25 mouse cellular contexts compared by ENCODE assay signal in genomic region chr14:86360423-86361059, GRCm38 (mm10).
DNase-seq lines count a peak whose midpoint lies in the region; ATAC-seq and TF ChIP-seq lines count a peak whose summit lies in the region.
"Had no signal": no experiment of that assay in that cellular context is flagged by ENCODE, and none has a peak within 500 bp of the region (broad histone marks: within the 10 kb centered on the region; RNA-seq: fewer than 3 reads in every experiment).

No protein-coding gene starts in this region.

- H3K36me3 ChIP-seq in hindbrain, embryonic 14.5 days (replicated peaks; ENCODE audit: control insufficient read depth, insufficient read depth): no peaks in the 10 kb centered on the region
- H3K36me3 ChIP-seq in hindbrain, embryonic 10.5 days: no peaks in the 10 kb centered on the region
- H3K36me3 ChIP-seq in midbrain, embryonic 16.5 days (ENCODE audit: control insufficient read depth, insufficient read depth, low read length): no peaks in the 10 kb centered on the region
- H3K36me3 ChIP-seq in kidney, adult 2 months (ENCODE audit: control insufficient read depth, insufficient read depth, low read length): no peaks in the 10 kb centered on the region
- H3K36me3 ChIP-seq: embryonic facial prominence, embryonic 15.5 days; intestine, embryonic 15.5 days; limb, embryonic 10.5 days; liver, embryonic 15.5 days; lung, embryonic 15.5 days had no signal

- no peak overlapping the region for H3K9ac ChIP-seq in hindbrain, embryonic 14.5 days
- no peak overlapping the region for H3K9ac ChIP-seq in midbrain, embryonic 16.5 days (ENCODE audit: low read depth, low read length)
- H3K9ac ChIP-seq: embryonic facial prominence, embryonic 15.5 days; intestine, embryonic 15.5 days; liver, embryonic 15.5 days; lung, embryonic 15.5 days had no signal

- 17% methylated on average over 7 of the region's 7 CpGs for WGBS in hindbrain, embryonic 14.5 days
- 41% methylated on average over 7 of the region's 7 CpGs for whole genome bisulfite sequencing in hindbrain, embryonic 10.5 days
- 20% methylated on average over 7 of the region's 7 CpGs for WGBS in midbrain, embryonic 16.5 days
- WGBS in kidney, adult 2 months: 38% methylated on average over 7 of the region's 7 CpGs

- H3K4me3 ChIP-seq in hindbrain, embryonic 14.5 days (replicated peaks; ENCODE audit: low read length): no peak overlapping the region
- no peak overlapping the region for H3K4me3 ChIP-seq in hindbrain, embryonic 10.5 days
- no peak overlapping the region for H3K4me3 ChIP-seq in midbrain, embryonic 16.5 days (ENCODE audit: low read depth, low read length)
- no peak overlapping the region for H3K4me3 ChIP-seq in kidney, adult 2 months (ENCODE audit: insufficient read depth, low read depth, low read length)
- H3K4me3 ChIP-seq: embryonic facial prominence, embryonic 15.5 days; intestine, embryonic 15.5 days; layer of hippocampus, adult 2 months; limb, embryonic 10.5 days; liver, embryonic 15.5 days; lung, embryonic 15.5 days had no signal

- H3K27ac ChIP-seq in hindbrain, embryonic 14.5 days: peak overlapping the region; percentile 33; the same call in 1 of the 2 replicates
- no peak overlapping the region for H3K27ac ChIP-seq in hindbrain, embryonic 10.5 days
- peak overlapping the region; percentile 29; the same call in 1 of the 2 replicates for H3K27ac ChIP-seq in midbrain, embryonic 16.5 days (ENCODE audit: low read length)
- no peak overlapping the region for H3K27ac ChIP-seq in kidney, adult 2 months (ENCODE audit: insufficient read depth, low read depth, low read length)
- H3K27ac ChIP-seq: embryonic facial prominence, embryonic 15.5 days; intestine, embryonic 15.5 days; layer of hippocampus, adult 2 months; limb, embryonic 10.5 days; liver, embryonic 15.5 days; lung, embryonic 15.5 days; stomach, postnatal 0 days had no signal

- peak; percentile 8 for DNase-seq in embryo, embryonic 11 days
- DNase-seq in embryo, embryonic 10 days (ENCODE audit: low spot score): no peak
- DNase-seq in hindbrain, embryonic 14.5 days (ENCODE audit: low spot score): peak; percentile 35
- DNase-seq in hindbrain, embryonic 10.5 days (ENCODE audit: low spot score): no peak
- DNase-seq in brain, adult 2 months (ENCODE audit: low read depth, low spot score): peak; percentile 3
- DNase-seq in lung, postnatal 10 days: no peak
- no peak for DNase-seq in kidney, adult 2 months
- DNase-seq: adrenal gland, adult 2 months; cerebellum, adult 2 months; gastrocnemius, postnatal 14 days; heart, adult 11 months; liver; lung, postnatal 4 days; right cerebral cortex, postnatal 14 days; thymus, adult 2 months; thymus, postnatal 4 days had no signal

- TF ChIP-seq CTCF in kidney, adult 2 months (conservative IDR thresholded peaks at IDR 0.05; ENCODE audit: insufficient read depth, insufficient read length, low read depth, low read length): no peak

- H3K4me1 ChIP-seq in hindbrain, embryonic 14.5 days (replicated peaks; ENCODE audit: control insufficient read depth, insufficient read depth, low read length): no peaks in the 10 kb centered on the region; the same call in 1 of the 2 replicates
- peaks cover 8% of the 10 kb centered on the region for H3K4me1 ChIP-seq in hindbrain, embryonic 10.5 days (replicated peaks)
- peaks cover 14% of the 10 kb centered on the region for H3K4me1 ChIP-seq in midbrain, embryonic 16.5 days (ENCODE audit: control insufficient read depth, insufficient read depth, low read length)
- H3K4me1 ChIP-seq in kidney, adult 2 months (ENCODE audit: control insufficient read depth, insufficient read depth, low read length): peaks cover 3% of the 10 kb centered on the region; the same call in 1 of the 2 replicates
- H3K4me1 ChIP-seq: embryonic facial prominence, embryonic 15.5 days; intestine, embryonic 15.5 days; limb, embryonic 10.5 days; liver, embryonic 15.5 days; lung, embryonic 15.5 days had no signal

- no peaks in the 10 kb centered on the region for H3K27me3 ChIP-seq in hindbrain, embryonic 14.5 days (ENCODE audit: control insufficient read depth, insufficient read depth, low read length)
- no peaks in the 10 kb centered on the region for H3K27me3 ChIP-seq in hindbrain, embryonic 10.5 days (ENCODE audit: insufficient read depth, poor library complexity, severe bottlenecking)
- no peaks in the 10 kb centered on the region for H3K27me3 ChIP-seq in midbrain, embryonic 16.5 days (ENCODE audit: control insufficient read depth, insufficient read depth, low read depth, low read length)
- H3K27me3 ChIP-seq in kidney, adult 2 months (replicated peaks; ENCODE audit: control insufficient read depth, insufficient read depth, low read length): no peaks in the 10 kb centered on the region; the same call in 1 of the 2 replicates
- H3K27me3 ChIP-seq: embryonic facial prominence, embryonic 15.5 days; intestine, embryonic 15.5 days; liver, embryonic 15.5 days; lung, embryonic 15.5 days had no signal

- 0 out of 2 replicates have a peak, but pooled peaks have one; percentile 59 for ATAC-seq in hindbrain, embryonic 14.5 days (ENCODE audit: low FRiP score)
- ATAC-seq in midbrain, embryonic 16.5 days: peak; percentile 82
- ATAC-seq: intestine, embryonic 15.5 days had no signal

- no peak for TF ChIP-seq POLR2A in kidney, adult 2 months (IDR thresholded peaks at IDR 0.05; ENCODE audit: low read depth, low read length)

- H3K9me3 ChIP-seq in hindbrain, embryonic 14.5 days (ENCODE audit: control insufficient read depth, low read length): no peaks in the 10 kb centered on the region
- no peaks in the 10 kb centered on the region for H3K9me3 ChIP-seq in hindbrain, embryonic 10.5 days
- no peaks in the 10 kb centered on the region for H3K9me3 ChIP-seq in midbrain, embryonic 16.5 days (replicated peaks; ENCODE audit: control insufficient read depth, low read length, poor library complexity, severe bottlenecking)
- H3K9me3 ChIP-seq: embryonic facial prominence, embryonic 15.5 days; intestine, embryonic 15.5 days; limb, embryonic 10.5 days; liver, embryonic 15.5 days; lung, embryonic 15.5 days had no signal

- H3K4me2 ChIP-seq in hindbrain, embryonic 14.5 days (replicated peaks): peak overlapping the region; percentile 6
- H3K4me2 ChIP-seq in midbrain, embryonic 16.5 days (ENCODE audit: low read length): peak overlapping the region; percentile 10; the same call in 1 of the 2 replicates
- H3K4me2 ChIP-seq: embryonic facial prominence, embryonic 15.5 days; heart, embryonic 11.5 days; intestine, embryonic 15.5 days; liver, embryonic 15.5 days; lung, embryonic 15.5 days had no signal

Comparison
In these comparisons a context has a peak if more than half of its experiments do, and no peak if none do; other contexts are left out.
1. DNase-seq: peak in embryo, embryonic 11 days (single experiment), hindbrain, embryonic 14.5 days (single experiment) and brain, adult 2 months (single experiment); none in embryo, embryonic 10 days (single experiment), hindbrain, embryonic 10.5 days (single experiment), lung, postnatal 10 days (single experiment) and kidney, adult 2 months (single experiment).
2. H3K27ac ChIP-seq: peak in hindbrain, embryonic 14.5 days (single experiment) and midbrain, embryonic 16.5 days (single experiment); none in hindbrain, embryonic 10.5 days (single experiment) and kidney, adult 2 months (single experiment).